Mouse (Mus musculus) testis, adult 2 months (tissue): Measurements from ENCODE around the gene Rcan2. TPM values are rescaled to one million over a fixed set of nuclear protein-coding genes. Genes with fewer than 3 reads are reported as not detected.

Experiments used
- H3K27ac ChIP-seq: fragments of 200-500 bp; 2 replicates; pipeline ENCODE4 v1.5.1; 2012; ENCODE audit warnings: low read depth, low read length; ENCODE audit not compliant: control insufficient read depth, insufficient read depth
- H3K27me3 ChIP-seq: fragments of 200-500 bp; 2 replicates; pipeline ENCODE4 v1.6.1; 2012; ENCODE audit warnings: mild to moderate bottlenecking, low read length, moderate library complexity; ENCODE audit not compliant: control insufficient read depth, insufficient read depth
- H3K36me3 ChIP-seq: fragments of 200-500 bp; 2 replicates; pipeline ENCODE4 v1.6.1; 2012; ENCODE audit warnings: mild to moderate bottlenecking, low read length; ENCODE audit not compliant: control insufficient read depth, insufficient read depth
- H3K4me1 ChIP-seq: fragments of 200-500 bp; 2 replicates; pipeline ENCODE4 v1.6.1; 2012; ENCODE audit warnings: low read length; ENCODE audit not compliant: control insufficient read depth, insufficient read depth
- H3K4me3 ChIP-seq: fragments of 200-500 bp; 2 replicates; pipeline ENCODE4 v1.5.1; 2012; ENCODE audit warnings: low read depth, mild to moderate bottlenecking, low read length, moderate library complexity, mixed read lengths; ENCODE audit not compliant: control insufficient read depth
- CTCF ChIP-seq: fragments of 200-500 bp; IDR thresholded peaks from 2 replicates; pipeline ENCODE4 v1.5.1; 2012; ENCODE audit warnings: low read depth, mild to moderate bottlenecking, inconsistent platforms, low read length, moderate library complexity; ENCODE audit not compliant: control insufficient read depth, insufficient read depth, insufficient replicate concordance
- POLR2A ChIP-seq: fragments of 200-500 bp; IDR thresholded peaks from 2 replicates; pipeline ENCODE4 v1.6.1; 2012; ENCODE audit warnings: low read depth, mild to moderate bottlenecking, inconsistent platforms, low read length, moderate library complexity; ENCODE audit not compliant: control insufficient read depth
- polyA plus RNA-seq: library from polyadenylated mRNA; depleted of rRNA; stranded (reverse); fragments of >200 nt; gene quantifications from 2 replicates; pipeline ENCODE4 v1.2.3, GENCODE M21; 2012; rRNA removed

The Rcan2 gene
- polyA plus RNA-seq, 1 experiment = 1.3 TPM

- H3K27ac ChIP-seq = no peak overlapping the region
- no peak overlapping the region for H3K4me3 ChIP-seq
- peaks cover 3% of the 10 kb centered on the region for H3K4me1 ChIP-seq
- H3K36me3 ChIP-seq = no peaks in the 10 kb centered on the region
- no peaks in the 10 kb centered on the region for H3K27me3 ChIP-seq
- TF ChIP-seq POLR2A = no peak
- no peak for TF ChIP-seq CTCF
Observed at GRCm38 (mm10) chr17:44076051-44076680, 275.0 kb downstream of the Rcan2 start.

- peak overlapping the region; percentile 66 for H3K27ac ChIP-seq
- H3K36me3 ChIP-seq = no peaks in the 10 kb centered on the region
- H3K27me3 ChIP-seq = no peaks in the 10 kb centered on the region
- no peak for TF ChIP-seq POLR2A
- TF ChIP-seq CTCF = no peak
- H3K4me3 ChIP-seq = no peak overlapping the region
- H3K4me1 ChIP-seq = peaks cover 3% of the 10 kb centered on the region
Observed at GRCm38 (mm10) chr17:44077146-44077842, 276.1 kb downstream of the Rcan2 start.

- Histone ChIP-seq H3K36me3 (no peaks in the 10 kb centered on the region), H3K4me3 (no peak overlapping the region), H3K4me1 (peaks cover 3% of the 10 kb centered on the region), H3K27me3 (no peaks in the 10 kb centered on the region), H3K27ac (peak overlapping the region; percentile 44; the same call in 1 of the 2 replicates)
- TF ChIP-seq CTCF (no peak), POLR2A (no peak)
Observed at GRCm38 (mm10) chr17:44077843-44078160, 276.7 kb downstream of the Rcan2 start.

- peak within 1 kb of the TSS; percentile 45 for H3K27ac ChIP-seq
- H3K4me1 ChIP-seq = peaks cover 3% of the 10 kb centered on the region
Observed at GRCm38 (mm10) chr17:44078631-44079350, 277.6 kb downstream of the Rcan2 start, which contains the start of gene Enpp5. Enpp5 (plus strand) TSS chr17:44078813.

GRCm38 (mm10) chr17:44083156-44083555 lies 282.0 kb downstream of the Rcan2 start:
- Histone ChIP-seq H3K27me3 (no peaks in the 10 kb centered on the region), H3K27ac (no peak overlapping the region), H3K4me3 (no peak overlapping the region), H3K36me3 (no peaks in the 10 kb centered on the region), H3K4me1 (peaks cover 3% of the 10 kb centered on the region)
- no peak for TF ChIP-seq CTCF
- TF ChIP-seq POLR2A = no peak

More at GRCm38 (mm10) chr17:44078631-44079350, 277.6 kb downstream of the Rcan2 start, which contains the start of gene Enpp5:
- H3K4me3 ChIP-seq = peak within 1 kb of the TSS; percentile 88
- H3K27me3 ChIP-seq = no peaks in the 10 kb centered on the region
- TF ChIP-seq POLR2A (peak; percentile 65), CTCF (no peak)
- H3K36me3 ChIP-seq = no peaks in the 10 kb centered on the region

- Histone ChIP-seq H3K27ac (no peak overlapping the region), H3K27me3 (no peaks in the 10 kb centered on the region), H3K36me3 (no peaks in the 10 kb centered on the region), H3K4me1 (no peaks in the 10 kb centered on the region), H3K4me3 (no peak overlapping the region)
- no peak for TF ChIP-seq POLR2A
- TF ChIP-seq CTCF = no peak
Observed at GRCm38 (mm10) chr17:44088226-44088625, 287.1 kb downstream of the Rcan2 start.

Other genes starting within 250 kb of the Rcan2 start
- 8.6 and 14.8 TPM in 2 replicates for gene Pla2g7, start 233.3 kb upstream of the Rcan2 start, polyA plus RNA-seq
- gene Tdrd6, start 171.1 kb upstream of the Rcan2 start, polyA plus RNA-seq = 186 and 202 TPM in 2 replicates
- gene Slc25a27, start 134.1 kb upstream of the Rcan2 start, polyA plus RNA-seq = 4.3 and 4.6 TPM in 2 replicates
- gene Cyp39a1, start 133.9 kb upstream of the Rcan2 start, polyA plus RNA-seq = 2.7 and 2.8 TPM in 2 replicates